Mouse (Mus musculus): ENCODE data around the gene Olfr498. TPM values are rescaled to one million over a fixed set of nuclear protein-coding genes. Genes with fewer than 3 reads are reported as not detected.

Gene Olfr498
- total RNA-seq (2021), result not detected
- long read RNA-seq, experiment 1, result 0 reads
- long read RNA-seq, experiment 2, result 0 reads

- no peak for DNase-seq (ENCODE audit: low spot score in 2 of 2)
- intact Hi-C loops (cut with DNase I), result no loop called here
These were observed at the start of gene Olfr498 for GRCm38 (mm10) chr7:108465026-108465425. Gene Olfr498, plus strand, starts transcription at chr7:108465326.

DNA sequence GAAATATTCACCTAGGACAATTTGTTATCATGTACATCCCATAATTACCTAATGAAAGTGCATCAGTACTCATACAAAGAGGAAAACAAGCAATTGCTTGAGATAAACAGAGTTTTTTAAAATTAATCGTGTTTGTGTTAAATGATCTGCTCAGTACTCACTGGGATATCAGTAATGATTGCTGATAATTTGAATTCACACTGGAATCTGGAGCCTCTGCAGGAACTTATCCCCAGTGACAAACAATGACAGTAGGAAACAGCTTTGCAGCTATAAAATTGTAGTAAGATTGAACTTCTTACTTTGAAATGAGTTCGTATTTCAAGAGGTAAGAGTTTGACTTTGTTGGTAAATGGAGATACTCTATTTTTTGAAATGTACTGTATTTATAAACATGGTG is 45.0 kb upstream of the Olfr498 start, which contains the start of gene Olfr497:
Gene Olfr497 (plus strand): TSS at position 301 of the 400 bp plus-strand sequence.
- DNase-seq (ENCODE audit: low spot score in 2 of 2), result no peak
- intact Hi-C loops (cut with DNase I), result no loop called here

Other genes with a start within 250 kb of the Olfr498 start
- not detected for gene Olfr488, start 207.0 kb upstream of the Olfr498 start, total RNA-seq (2021)
- gene Olfr490, start 176.4 kb upstream of the Olfr498 start, total RNA-seq (2021), result not detected
- not detected for gene Olfr491, start 151.9 kb upstream of the Olfr498 start, total RNA-seq (2021)
- gene Olfr492, start 141.7 kb upstream of the Olfr498 start, total RNA-seq (2021), result not detected
- gene Olfr493, start 118.3 kb upstream of the Olfr498 start, total RNA-seq (2021), result not detected
- gene Olfr494, start 100.0 kb upstream of the Olfr498 start, total RNA-seq (2021), result not detected
- gene Olfr495, start 72.2 kb upstream of the Olfr498 start, total RNA-seq (2021), result not detected
- gene Olfr497, start 44.9 kb upstream of the Olfr498 start, total RNA-seq (2021), result not detected
- gene Olfr502, start 59.7 kb downstream of the Olfr498 start, total RNA-seq (2021), result not detected
- gene Olfr503, start 79.2 kb downstream of the Olfr498 start, total RNA-seq (2021), result not detected
- not detected for gene Olfr504, start 100.5 kb downstream of the Olfr498 start, total RNA-seq (2021)
- gene Olfr506, start 145.5 kb downstream of the Olfr498 start, total RNA-seq (2021), result not detected
- not detected for gene Olfr507, start 156.5 kb downstream of the Olfr498 start, total RNA-seq (2021)
- not detected for gene Olfr508, start 164.7 kb downstream of the Olfr498 start, total RNA-seq (2021)
- not detected for gene Olfr509, start 186.6 kb downstream of the Olfr498 start, total RNA-seq (2021)
- gene Olfr510, start 201.1 kb downstream of the Olfr498 start, total RNA-seq (2021), result not detected
- not detected for gene Olfr512, start 248.0 kb downstream of the Olfr498 start, total RNA-seq (2021)